Mouse (Mus musculus) C2C12 (cell line): ENCODE results near the gene S100a16. TPM values are rescaled to one million over a fixed set of nuclear protein-coding genes. Genes with fewer than 3 reads are reported as not detected.
A peak's percentile ranks its signal among the peaks of the same experiment; 100 is the strongest.

ENCODE experiments used
- H3K27me3 ChIP-seq: one replicate; pipeline ENCODE4 v1.6.1; 2011; ENCODE audit not compliant: control insufficient read depth, insufficient read depth, insufficient read length
- H3K36me3 ChIP-seq: one replicate; pipeline ENCODE4 v1.6.1; 2011; ENCODE audit not compliant: control insufficient read depth, insufficient read depth
- H3K4me3 ChIP-seq: one replicate; pipeline ENCODE4 v1.5.1; 2011; ENCODE audit warnings: mild to moderate bottlenecking, control low read depth; ENCODE audit not compliant: poor library complexity, insufficient read depth, severe bottlenecking
- H3K79me2 ChIP-seq: one replicate; pipeline ENCODE4 v1.6.1; 2011; ENCODE audit not compliant: control insufficient read depth, insufficient read depth
- H3K79me3 ChIP-seq: one replicate; pipeline ENCODE4 v1.6.1; 2011; ENCODE audit warnings: low read depth, control low read depth
- H3ac ChIP-seq: one replicate; pipeline ENCODE3; 2011; ENCODE audit warnings: low read depth; ENCODE audit not compliant: control insufficient read depth, insufficient read length
- CEBPB ChIP-seq: IDR thresholded peaks from one replicate; pipeline ENCODE4 v1.6.1; 2011; ENCODE audit warnings: low read depth, mild to moderate bottlenecking, control low read depth, moderate library complexity
- CTCF ChIP-seq: IDR thresholded peaks from one replicate; pipeline ENCODE4 v1.5.1; 2011; ENCODE audit not compliant: control insufficient read depth, insufficient read depth, insufficient read length
- FOSL1 ChIP-seq: IDR thresholded peaks from one replicate; pipeline ENCODE4 v1.8.0; 2011; ENCODE audit warnings: mild to moderate bottlenecking, low read length; ENCODE audit not compliant: poor library complexity, insufficient read depth, severe bottlenecking
- MAX ChIP-seq: IDR thresholded peaks from one replicate; pipeline ENCODE4 v1.6.1; 2011; ENCODE audit warnings: mild to moderate bottlenecking, control low read depth
- MYOD1 ChIP-seq: IDR thresholded peaks from one replicate; pipeline ENCODE4 v1.6.1; 2011; ENCODE audit warnings: low read depth; ENCODE audit not compliant: control insufficient read depth, insufficient read length
- MYOG ChIP-seq: IDR thresholded peaks from one replicate; pipeline ENCODE4 v1.6.1; 2011; ENCODE audit not compliant: control insufficient read depth, insufficient read length; ENCODE audit errors: extremely low read depth
- USF1 ChIP-seq: IDR thresholded peaks from one replicate; pipeline ENCODE4 v1.6.1; 2011; ENCODE audit warnings: low read depth, mild to moderate bottlenecking, control low read depth, moderate library complexity
- long read RNA-seq, 2 experiments: library from polyadenylated mRNA; unstranded; transcript quantifications; one replicate each; pipeline ENCODE4 v2.0.0; 2019 to 2020
- polyA plus RNA-seq: library from polyadenylated mRNA; unstranded; fragments of >200 nt; fragmentation: generic; extraction: Trizol; gene quantifications from one replicate; pipeline ENCODE4 v1.2.1, GENCODE M21; 2012; ENCODE audit warnings: missing spikeins

S100a16 gene
- 49.2 TPM for polyA plus RNA-seq
- long read RNA-seq, experiment 1, transcript S100a16-202 (3 exons, 1,127 nt), result major isoform, 129 of 165 reads
- long read RNA-seq, experiment 1, partial matches to known transcripts, result 32 of 165 reads
- long read RNA-seq, experiment 1, other reads (novel, unspliced or antisense), result 2 of 165 reads
- long read RNA-seq, experiment 2, transcript S100a16-202 (3 exons, 1,127 nt), result major isoform, 33 of 37 reads
- long read RNA-seq, experiment 2, partial matches to known transcripts, result 1 of 37 reads
- long read RNA-seq, experiment 2, other reads (novel, unspliced or antisense), result 3 of 37 reads

DNA sequence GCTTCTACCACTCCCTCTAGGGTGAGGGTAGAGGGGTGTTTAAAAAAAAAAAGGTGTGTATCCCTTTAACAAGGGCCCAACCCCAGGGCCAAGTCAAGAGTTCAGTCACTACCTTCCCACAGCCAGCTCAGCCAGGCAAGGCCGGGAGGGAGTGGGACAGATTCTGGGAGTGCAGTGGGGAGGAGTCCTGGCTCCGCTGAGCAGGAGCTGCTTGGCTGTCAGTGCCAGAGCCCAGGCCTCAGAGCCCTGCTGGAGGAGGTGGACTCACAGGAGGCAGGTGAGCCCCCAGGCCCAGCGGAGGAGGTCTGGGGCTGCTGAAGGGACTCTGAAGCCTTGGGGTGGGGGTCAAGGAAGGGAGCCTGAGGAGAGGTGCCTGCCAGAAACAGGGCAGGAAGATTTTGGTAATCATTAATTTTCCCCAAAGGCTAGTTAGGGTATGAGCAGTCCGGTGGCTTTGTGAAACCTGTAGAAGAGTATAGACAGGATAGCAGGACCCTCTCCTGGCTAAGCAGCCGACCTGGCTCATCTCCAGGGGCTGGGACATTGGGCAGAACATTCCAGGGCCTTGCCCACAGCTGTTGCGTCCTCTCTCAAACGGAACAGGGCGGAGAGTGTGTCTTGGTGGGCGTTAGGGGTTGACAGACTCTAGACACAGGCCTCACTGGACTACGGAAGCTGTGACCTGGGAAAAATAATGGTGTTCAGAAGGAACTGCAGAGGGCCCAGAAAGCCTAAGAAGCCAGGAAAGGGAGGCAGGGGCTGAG is at the start of gene S100a16:
S100a16 (plus strand) TSS at position 114 of the 764 bp plus-strand sequence.
- H3K27me3 ChIP-seq, result no peaks in the 10 kb centered on the region
- peak within 1 kb of the TSS; percentile 33 for H3ac ChIP-seq
- no peak within 1 kb of the TSS for H3K4me3 ChIP-seq
- TF ChIP-seq CTCF (no peak), CEBPB (no peak), USF1 (no peak), MYOG (no peak), FOSL1 (no peak), MAX (no peak), MYOD1 (no peak)
- no peaks in the 10 kb centered on the region for H3K79me2 ChIP-seq
- H3K36me3 ChIP-seq, result no peaks in the 10 kb centered on the region
- H3K79me3 ChIP-seq, result no peaks in the 10 kb centered on the region

DNA sequence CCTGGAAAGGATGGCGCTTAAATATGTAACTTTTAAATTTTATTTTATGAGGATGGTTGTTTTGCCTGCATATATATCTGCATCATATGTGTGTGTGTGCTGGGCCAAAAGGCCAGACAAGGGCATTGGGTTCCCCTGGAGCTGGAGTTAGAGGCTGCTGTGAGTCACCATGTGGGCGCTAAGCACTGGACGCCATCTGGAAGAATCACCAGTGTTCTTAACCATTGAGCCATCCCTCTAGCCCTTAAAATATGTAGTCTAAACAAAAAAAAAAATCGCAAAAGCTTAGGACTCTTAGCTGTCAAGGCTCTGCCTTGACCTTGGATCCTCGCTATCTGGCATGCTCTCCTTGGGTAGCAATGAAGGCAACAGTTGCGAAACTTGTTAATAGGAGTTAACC is 48.5 kb upstream of the S100a16 start:
- Histone ChIP-seq H3K79me3 (peaks cover 5% of the 10 kb centered on the region), H3K4me3 (no peak overlapping the region), H3ac (no peak overlapping the region), H3K36me3 (peaks cover 58% of the 10 kb centered on the region), H3K79me2 (peaks cover 5% of the 10 kb centered on the region), H3K27me3 (no peaks in the 10 kb centered on the region)
- no peak for TF ChIP-seq MAX
- TF ChIP-seq MYOD1, result no peak
- TF ChIP-seq FOSL1, result no peak
- peak; percentile 64 for TF ChIP-seq CEBPB

DNA sequence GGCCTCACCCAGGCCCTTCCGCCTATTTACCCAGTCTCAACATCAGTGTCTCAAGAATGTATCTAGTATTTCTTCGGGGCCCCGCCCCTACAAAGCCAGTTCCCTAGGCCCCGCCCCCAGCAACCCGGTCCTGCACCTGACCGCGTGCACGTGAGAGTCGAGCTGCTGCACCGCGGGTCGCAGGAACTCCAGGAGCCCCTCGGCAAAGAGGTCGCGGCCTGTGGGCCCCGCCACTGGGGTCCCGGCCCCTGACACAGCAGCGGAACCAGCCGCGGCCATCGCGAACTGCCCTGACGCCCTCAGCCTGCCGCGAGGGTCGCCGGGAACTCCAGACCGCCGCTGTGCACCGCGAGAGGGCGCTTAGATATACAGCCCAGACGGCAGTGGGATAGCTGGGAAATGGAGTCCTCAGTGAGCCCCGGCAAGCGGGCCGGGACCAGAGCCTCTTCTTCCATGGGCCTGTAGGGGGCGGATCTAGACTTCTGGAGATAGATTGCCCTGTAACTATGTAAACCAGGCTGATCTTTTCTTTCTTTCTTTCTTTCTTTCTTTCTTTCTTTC is 46.3 kb upstream of the S100a16 start, which contains the start of gene Snapin:
Snapin (minus strand) TSS at position 338 of the 561 bp plus-strand sequence.
- Histone ChIP-seq H3K36me3 (peaks cover 53% of the 10 kb centered on the region), H3K79me3 (peaks cover 5% of the 10 kb centered on the region), H3ac (peak within 1 kb of the TSS; percentile 82), H3K79me2 (peaks cover 5% of the 10 kb centered on the region), H3K4me3 (peak within 1 kb of the TSS; percentile 46), H3K27me3 (no peaks in the 10 kb centered on the region)
- TF ChIP-seq CTCF, result peak; percentile 95
- no peak for TF ChIP-seq CEBPB

DNA sequence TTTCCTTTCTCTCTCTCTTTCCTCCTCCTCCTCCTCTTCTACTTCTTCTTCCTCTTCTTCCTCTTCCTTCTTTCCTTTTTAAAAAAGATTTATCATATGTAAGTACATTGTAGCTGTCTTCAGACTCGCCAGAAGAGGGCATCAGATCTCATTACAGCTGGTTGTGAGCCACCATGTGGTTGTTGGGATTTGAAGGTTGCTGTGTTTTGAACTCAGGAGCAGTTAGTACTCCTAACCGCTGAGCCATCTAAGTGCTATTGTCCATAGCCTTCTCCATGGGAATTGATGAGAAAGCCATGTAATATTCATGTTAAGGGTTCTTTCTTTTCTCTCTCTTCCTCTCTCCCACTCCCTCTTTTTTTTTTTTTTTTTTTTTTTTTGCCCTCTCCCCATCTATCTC is 45.7 kb upstream of the S100a16 start:
- Histone ChIP-seq H3K79me3 (peaks cover 5% of the 10 kb centered on the region), H3ac (no peak overlapping the region), H3K36me3 (peaks cover 53% of the 10 kb centered on the region), H3K4me3 (no peak overlapping the region), H3K79me2 (peaks cover 5% of the 10 kb centered on the region), H3K27me3 (no peaks in the 10 kb centered on the region)
- TF ChIP-seq FOSL1 (no peak), MAX (peak; percentile 70)

DNA sequence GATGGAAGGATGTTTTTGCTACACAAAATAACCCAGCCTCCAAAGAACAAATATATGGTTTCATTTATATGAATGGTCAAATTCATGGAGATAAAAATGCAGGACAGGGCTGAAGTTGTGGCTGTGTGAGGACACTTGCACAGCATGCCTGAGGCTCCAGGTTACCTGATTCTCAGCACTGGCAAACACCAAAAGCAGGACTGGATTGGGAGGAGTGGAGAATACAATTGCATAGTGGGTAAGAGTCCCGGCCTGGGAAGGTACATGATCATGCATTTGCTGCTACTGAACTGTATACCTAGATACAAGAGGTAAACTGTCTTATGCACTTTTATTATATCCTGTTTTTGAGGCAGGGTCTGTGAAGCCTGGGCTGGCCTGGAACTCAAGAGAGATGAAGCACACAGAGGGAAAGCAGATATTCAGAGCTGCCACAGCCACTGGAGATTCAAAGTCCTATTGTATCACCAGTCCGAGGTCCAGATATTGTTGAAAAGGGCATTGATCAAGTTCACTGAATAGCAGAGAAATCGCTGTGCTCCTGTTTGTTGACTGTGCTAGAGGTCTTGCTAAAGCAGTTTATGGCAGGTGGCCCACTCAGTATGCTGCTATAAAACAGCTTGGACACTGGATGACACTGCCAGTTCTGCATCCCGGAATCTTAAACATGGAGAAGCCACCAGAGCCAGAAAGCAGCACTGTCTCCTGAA is 43.1 kb upstream of the S100a16 start:
- TF ChIP-seq MYOD1 (no peak), CTCF (no peak), MYOG (no peak), MAX (no peak), CEBPB (no peak), FOSL1 (no peak), USF1 (no peak)
- H3K79me3 ChIP-seq, result peaks cover 5% of the 10 kb centered on the region
- H3K27me3 ChIP-seq, result no peaks in the 10 kb centered on the region
- no peak overlapping the region for H3K4me3 ChIP-seq
- H3K36me3 ChIP-seq, result peaks cover 52% of the 10 kb centered on the region
- no peak overlapping the region for H3ac ChIP-seq
- H3K79me2 ChIP-seq, result peaks cover 5% of the 10 kb centered on the region
